Mouse (Mus musculus) intestine, embryonic 16.5 days (tissue): ENCODE measurements around the gene Adgb. TPM values are rescaled to one million over a fixed set of nuclear protein-coding genes. Genes with fewer than 3 reads are reported as not detected.

Experiments
- ATAC-seq: fragments of 200-750 bp; cut with Nextera tagmentation; 2 replicates; pipeline ENCODE4 v1.8.0; 2017; ENCODE audit warnings: moderate TSS enrichment, moderate library complexity
- H3K27ac ChIP-seq: fragments of 300-500 bp; sonication (generic); 2 replicates; pipeline ENCODE4 v1.5.1; 2014; ENCODE audit warnings: mild to moderate bottlenecking, low read length
- H3K27me3 ChIP-seq: fragments of 300-500 bp; sonication (generic); replicated peaks from 2 replicates; pipeline ENCODE4 v1.6.1; 2014; ENCODE audit warnings: low read length, control low read depth, mixed read lengths; ENCODE audit not compliant: control insufficient read depth, insufficient read depth
- H3K36me3 ChIP-seq: fragments of 300-500 bp; sonication (generic); 2 replicates; pipeline ENCODE4 v1.6.1; 2014; ENCODE audit warnings: low read length, control low read depth; ENCODE audit not compliant: control insufficient read depth, insufficient read depth
- H3K4me1 ChIP-seq: fragments of 300-500 bp; sonication (generic); 2 replicates; pipeline ENCODE4 v1.6.1; 2014; ENCODE audit warnings: low read length, control low read depth, mixed read lengths; ENCODE audit not compliant: control insufficient read depth, insufficient read depth
- H3K4me2 ChIP-seq: fragments of 300-500 bp; sonication (generic); 2 replicates; pipeline ENCODE4 v1.6.1; 2014; ENCODE audit warnings: low read depth, low read length, control low read depth
- H3K4me3 ChIP-seq: fragments of 300-500 bp; sonication (generic); 2 replicates; pipeline ENCODE4 v1.5.1; 2014; ENCODE audit warnings: mild to moderate bottlenecking, low read length
- H3K9ac ChIP-seq: fragments of 300-500 bp; sonication (generic); 2 replicates; pipeline ENCODE4 v1.6.1; 2014; ENCODE audit warnings: low read depth, low read length
- H3K9me3 ChIP-seq: fragments of 300-500 bp; sonication (generic); 2 replicates; pipeline ENCODE4 v1.6.1; 2016; ENCODE audit warnings: low read length, control low read depth; ENCODE audit not compliant: control insufficient read depth
- WGBS: fragments of 180-500 bp; shearing (Covaris S2); extraction: QIAGEN DNeasy Blood & Tissue Kit; methylation state at CpG from one replicate; pipeline ENCODE4 v1.1.7; 2014; 5-methylcytosine and 5-hydroxymethylcytosine counted together
- polyA plus RNA-seq: library from polyadenylated mRNA; unstranded; fragments of >200 nt; fragmentation: Nextera tagmentation; extraction: Ambion mirVana; gene quantifications from 2 replicates; pipeline ENCODE4 v1.2.1, GENCODE M21; 2015

Adgb gene
- polyA plus RNA-seq, 1 experiment from 2014 or later: 0.17 TPM

GRCm38 (mm10) chr10:10318086-10318485 lies 154.0 kb downstream of the Adgb start:
- no peak for ATAC-seq
- WGBS: 85% methylated on average over 3 of the region's 3 CpGs

GRCm38 (mm10) chr10:10315631-10316030 lies 156.5 kb downstream of the Adgb start:
- 78% methylated on average over 2 of the region's 2 CpGs for WGBS
- Histone ChIP-seq H3K27ac (no peak overlapping the region), H3K4me1 (no peaks in the 10 kb centered on the region), H3K4me2 (no peak overlapping the region), H3K4me3 (no peak overlapping the region), H3K27me3 (no peaks in the 10 kb centered on the region), H3K9me3 (no peaks in the 10 kb centered on the region), H3K9ac (no peak overlapping the region), H3K36me3 (no peaks in the 10 kb centered on the region)
- no peak for ATAC-seq

More at GRCm38 (mm10) chr10:10318086-10318485, 154.0 kb downstream of the Adgb start:
- Histone ChIP-seq H3K4me1 (no peaks in the 10 kb centered on the region), H3K27ac (no peak overlapping the region), H3K9ac (no peak overlapping the region), H3K9me3 (no peaks in the 10 kb centered on the region), H3K4me3 (no peak overlapping the region), H3K4me2 (no peak overlapping the region), H3K27me3 (no peaks in the 10 kb centered on the region), H3K36me3 (no peaks in the 10 kb centered on the region)

- H3K27ac ChIP-seq: no peak overlapping the region
- no peak overlapping the region for H3K4me3 ChIP-seq
- H3K27me3 ChIP-seq: no peaks in the 10 kb centered on the region
- H3K4me1 ChIP-seq: no peaks in the 10 kb centered on the region
- H3K9me3 ChIP-seq: no peaks in the 10 kb centered on the region
- no peaks in the 10 kb centered on the region for H3K36me3 ChIP-seq
- no peak for ATAC-seq
- H3K9ac ChIP-seq: no peak overlapping the region
- no peak overlapping the region for H3K4me2 ChIP-seq
- WGBS: 72% methylated on average over 5 of the region's 5 CpGs
These were observed 157.6 kb downstream of the Adgb start for GRCm38 (mm10) chr10:10314521-10314920.

- Histone ChIP-seq H3K4me3 (no peak overlapping the region), H3K9ac (no peak overlapping the region), H3K4me1 (no peaks in the 10 kb centered on the region), H3K4me2 (no peak overlapping the region), H3K27ac (no peak overlapping the region), H3K27me3 (no peaks in the 10 kb centered on the region), H3K36me3 (no peaks in the 10 kb centered on the region), H3K9me3 (no peaks in the 10 kb centered on the region)
- WGBS: 52% methylated on average over 8 of the region's 8 CpGs
- no peak for ATAC-seq
These were observed 162.2 kb downstream of the Adgb start for GRCm38 (mm10) chr10:10309877-10310426.

GRCm38 (mm10) chr10:10309056-10309455 lies 163.1 kb downstream of the Adgb start:
- H3K9me3 ChIP-seq: no peaks in the 10 kb centered on the region
- H3K9ac ChIP-seq: no peak overlapping the region
- H3K4me3 ChIP-seq: no peak overlapping the region
- H3K27ac ChIP-seq: no peak overlapping the region
- no peaks in the 10 kb centered on the region for H3K27me3 ChIP-seq
- H3K4me2 ChIP-seq: no peak overlapping the region
- peak; percentile 73 for ATAC-seq
- H3K4me1 ChIP-seq: no peaks in the 10 kb centered on the region
- WGBS: 58% methylated on average over 4 of the region's 4 CpGs
- H3K36me3 ChIP-seq: no peaks in the 10 kb centered on the region

GRCm38 (mm10) chr10:10307384-10307783 lies 164.7 kb downstream of the Adgb start:
- 63% methylated on average over 5 of the region's 5 CpGs for WGBS
- H3K4me1 ChIP-seq: no peaks in the 10 kb centered on the region
- H3K4me2 ChIP-seq: no peak overlapping the region
- no peak overlapping the region for H3K27ac ChIP-seq
- no peaks in the 10 kb centered on the region for H3K27me3 ChIP-seq
- H3K36me3 ChIP-seq: no peaks in the 10 kb centered on the region
- ATAC-seq: peak; percentile 31; the same call in 1 of the 2 replicates
- no peak overlapping the region for H3K9ac ChIP-seq
- H3K9me3 ChIP-seq: no peaks in the 10 kb centered on the region
- no peak overlapping the region for H3K4me3 ChIP-seq

- ATAC-seq: no peak
- Histone ChIP-seq H3K9me3 (no peaks in the 10 kb centered on the region), H3K27ac (no peak overlapping the region), H3K9ac (no peak overlapping the region), H3K4me1 (no peaks in the 10 kb centered on the region), H3K36me3 (no peaks in the 10 kb centered on the region), H3K27me3 (no peaks in the 10 kb centered on the region), H3K4me2 (no peak overlapping the region), H3K4me3 (no peak overlapping the region)
- 72% methylated on average over 4 of the region's 4 CpGs for WGBS
These were observed 167.8 kb downstream of the Adgb start for GRCm38 (mm10) chr10:10304370-10304769.

- Histone ChIP-seq H3K4me3 (no peak overlapping the region), H3K4me1 (no peaks in the 10 kb centered on the region), H3K27ac (no peak overlapping the region), H3K36me3 (no peaks in the 10 kb centered on the region), H3K9me3 (no peaks in the 10 kb centered on the region), H3K4me2 (no peak overlapping the region), H3K9ac (no peak overlapping the region), H3K27me3 (no peaks in the 10 kb centered on the region)
- WGBS: 40% methylated on average over 4 of the region's 4 CpGs
- no peak for ATAC-seq
These were observed 170.4 kb downstream of the Adgb start for GRCm38 (mm10) chr10:10301692-10302091.

- H3K27me3 ChIP-seq: no peaks in the 10 kb centered on the region
- ATAC-seq: peak; percentile 94
- no peaks in the 10 kb centered on the region for H3K4me1 ChIP-seq
- no peak overlapping the region for H3K9ac ChIP-seq
- H3K4me3 ChIP-seq: no peak overlapping the region
- WGBS: 33% methylated on average over 8 of the region's 8 CpGs
- no peaks in the 10 kb centered on the region for H3K36me3 ChIP-seq
- no peak overlapping the region for H3K27ac ChIP-seq
- no peak overlapping the region for H3K4me2 ChIP-seq
- no peaks in the 10 kb centered on the region for H3K9me3 ChIP-seq
These were observed 171.1 kb downstream of the Adgb start for GRCm38 (mm10) chr10:10300915-10301439.

GRCm38 (mm10) chr10:10299987-10300386 lies 172.1 kb downstream of the Adgb start:
- 90% methylated on average over 4 of the region's 4 CpGs for WGBS
- Histone ChIP-seq H3K36me3 (no peaks in the 10 kb centered on the region), H3K27me3 (no peaks in the 10 kb centered on the region), H3K9ac (no peak overlapping the region), H3K4me3 (no peak overlapping the region), H3K27ac (no peak overlapping the region), H3K9me3 (no peaks in the 10 kb centered on the region), H3K4me2 (no peak overlapping the region), H3K4me1 (no peaks in the 10 kb centered on the region)
- ATAC-seq: no peak
